Mouse (Mus musculus): ENCODE data around the gene Ehd4.

DNA sequence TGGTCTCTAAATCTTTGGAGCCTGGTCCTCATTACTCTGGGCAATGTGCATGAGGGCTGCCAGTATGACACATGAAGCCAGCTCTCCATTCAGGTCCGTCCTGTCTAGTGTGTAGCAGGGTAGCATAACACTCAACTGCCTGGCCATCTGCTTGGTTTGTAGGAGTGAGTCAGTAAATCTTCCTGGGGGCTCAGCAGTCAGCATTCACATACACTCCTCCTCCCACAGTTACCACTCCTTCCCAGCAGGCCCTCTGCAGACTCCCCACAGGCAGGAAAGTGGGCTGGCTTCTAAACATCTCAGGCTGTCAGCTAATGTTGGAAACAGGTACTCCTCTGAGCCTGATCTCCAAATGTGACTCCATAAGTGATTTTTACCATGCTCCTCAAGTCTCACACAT, 30.3 kb downstream of the Ehd4 start:
- no peak for TF ChIP-seq CTCF (IDR thresholded peaks at IDR 0.05; ENCODE audit: low read depth, low read length)
- TF ChIP-seq POLR2A (IDR thresholded peaks at IDR 0.05; ENCODE audit: borderline replicate concordance, low read depth, low read length), result no peak

Measured in bone marrow macrophage, adult 2 months (primary cell).